Mouse (Mus musculus) neural tube, embryonic 13.5 days (tissue): ENCODE data around the gene Tmem108. TPM values are rescaled to one million over a fixed set of nuclear protein-coding genes. Genes with fewer than 3 reads are reported as not detected.
A peak's percentile ranks its signal among the peaks of the same experiment; 100 is the strongest.

Experiments used
- ATAC-seq: fragments of 200-750 bp; cut with Nextera tagmentation; 2 replicates; pipeline ENCODE4 v1.8.0; 2017; ENCODE audit warnings: low read depth, mild to moderate bottlenecking, moderate TSS enrichment, moderate library complexity
- H3K27ac ChIP-seq: fragments of 300-500 bp; sonication (generic); replicated peaks from 2 replicates; pipeline ENCODE4 v1.5.1; 2015; ENCODE audit warnings: moderate library complexity, mild to moderate bottlenecking, inconsistent platforms
- H3K27me3 ChIP-seq: fragments of 300-500 bp; sonication (generic); 2 replicates; pipeline ENCODE4 v1.6.1; 2015; ENCODE audit warnings: mild to moderate bottlenecking, inconsistent platforms
- H3K36me3 ChIP-seq: fragments of 300-500 bp; sonication (generic); 2 replicates; pipeline ENCODE4 v1.6.1; 2015; ENCODE audit warnings: mild to moderate bottlenecking, inconsistent platforms
- H3K4me1 ChIP-seq: fragments of 300-500 bp; sonication (generic); replicated peaks from 2 replicates; pipeline ENCODE4 v1.6.1; 2015; ENCODE audit warnings: inconsistent platforms
- H3K4me2 ChIP-seq: fragments of 300-500 bp; sonication (generic); 2 replicates; pipeline ENCODE4 v1.6.1; 2015; ENCODE audit warnings: inconsistent platforms, mild to moderate bottlenecking, moderate library complexity
- H3K4me3 ChIP-seq: fragments of 300-500 bp; sonication (generic); 2 replicates; pipeline ENCODE4 v1.5.1; 2015; ENCODE audit warnings: mild to moderate bottlenecking, inconsistent platforms
- H3K9ac ChIP-seq: fragments of 300-500 bp; sonication (generic); 2 replicates; pipeline ENCODE4 v1.6.1; 2015; ENCODE audit warnings: moderate library complexity, mild to moderate bottlenecking, inconsistent platforms
- H3K9me3 ChIP-seq: fragments of 300-500 bp; sonication (generic); 2 replicates; pipeline ENCODE4 v1.6.1; 2016; ENCODE audit warnings: inconsistent platforms
- WGBS: fragments of 180-500 bp; shearing (Covaris S2); methylation state at CpG from one replicate; pipeline ENCODE4 v1.1.7; 2015; 5-methylcytosine and 5-hydroxymethylcytosine counted together
- polyA plus RNA-seq: library from polyadenylated mRNA; unstranded; fragments of >200 nt; fragmentation: Nextera tagmentation; extraction: Ambion mirVana; gene quantifications from 2 replicates; pipeline ENCODE4 v1.2.1, GENCODE M21; 2015

Gene Tmem108
- polyA plus RNA-seq, 1 experiment from 2014 or later, result 24.9 TPM

GRCm38 (mm10) chr9:103594423-103595189, 167.0 kb downstream of the Tmem108 start:
- no peak overlapping the region for H3K9ac ChIP-seq
- H3K27ac ChIP-seq, result peak overlapping the region; percentile 80
- no peaks in the 10 kb centered on the region for H3K36me3 ChIP-seq
- H3K4me3 ChIP-seq, result no peak overlapping the region
- ATAC-seq, result no peak
- WGBS, result 88% methylated on average over 7 of the region's 7 CpGs
- H3K9me3 ChIP-seq, result no peaks in the 10 kb centered on the region
- H3K4me1 ChIP-seq, result peaks cover 28% of the 10 kb centered on the region
- H3K27me3 ChIP-seq, result no peaks in the 10 kb centered on the region
- H3K4me2 ChIP-seq, result no peak overlapping the region

GRCm38 (mm10) chr9:103593079-103593478, 168.6 kb downstream of the Tmem108 start:
- WGBS, result 73% methylated on average over 4 of the region's 4 CpGs
- Histone ChIP-seq H3K27me3 (no peaks in the 10 kb centered on the region), H3K4me2 (no peak overlapping the region), H3K4me3 (no peak overlapping the region), H3K9ac (no peak overlapping the region), H3K4me1 (peaks cover 33% of the 10 kb centered on the region), H3K27ac (no peak overlapping the region), H3K9me3 (no peaks in the 10 kb centered on the region), H3K36me3 (no peaks in the 10 kb centered on the region)
- no peak for ATAC-seq

- 97% methylated on average over 4 of the region's 4 CpGs for WGBS
- H3K4me3 ChIP-seq, result no peak overlapping the region
Observed at GRCm38 (mm10) chr9:103591962-103592361, 169.7 kb downstream of the Tmem108 start.

GRCm38 (mm10) chr9:103590801-103591200, 170.8 kb downstream of the Tmem108 start:
- Histone ChIP-seq H3K36me3 (no peaks in the 10 kb centered on the region), H3K4me3 (no peak overlapping the region), H3K27me3 (no peaks in the 10 kb centered on the region), H3K9ac (no peak overlapping the region), H3K9me3 (no peaks in the 10 kb centered on the region), H3K4me1 (peaks cover 31% of the 10 kb centered on the region), H3K4me2 (no peak overlapping the region), H3K27ac (no peak overlapping the region)
- ATAC-seq, result no peak
- WGBS, result 91% methylated on average over 5 of the region's 5 CpGs

More at GRCm38 (mm10) chr9:103591962-103592361, 169.7 kb downstream of the Tmem108 start:
- Histone ChIP-seq H3K36me3 (no peaks in the 10 kb centered on the region), H3K4me2 (no peak overlapping the region), H3K9ac (no peak overlapping the region), H3K27ac (no peak overlapping the region), H3K27me3 (no peaks in the 10 kb centered on the region), H3K4me1 (peaks cover 37% of the 10 kb centered on the region), H3K9me3 (no peaks in the 10 kb centered on the region)
- no peak for ATAC-seq

- H3K9ac ChIP-seq, result 0 out of 2 replicates have a peak overlapping the region, but pooled peaks have one; percentile 5
- H3K9me3 ChIP-seq, result no peaks in the 10 kb centered on the region
- no peaks in the 10 kb centered on the region for H3K27me3 ChIP-seq
- no peak overlapping the region for H3K4me2 ChIP-seq
- peak; percentile 83 for ATAC-seq
- WGBS, result 34% methylated on average over 4 of the region's 4 CpGs
- H3K4me1 ChIP-seq, result peaks cover 29% of the 10 kb centered on the region
- peak overlapping the region; percentile 19; the same call in 1 of the 2 replicates for H3K27ac ChIP-seq
- H3K4me3 ChIP-seq, result no peak overlapping the region
- H3K36me3 ChIP-seq, result no peaks in the 10 kb centered on the region
Observed at GRCm38 (mm10) chr9:103584865-103585264, 176.8 kb downstream of the Tmem108 start.

- Histone ChIP-seq H3K9me3 (no peaks in the 10 kb centered on the region), H3K9ac (no peak overlapping the region), H3K4me3 (no peak overlapping the region), H3K4me2 (no peak overlapping the region), H3K27ac (no peak overlapping the region), H3K36me3 (no peaks in the 10 kb centered on the region), H3K27me3 (no peaks in the 10 kb centered on the region), H3K4me1 (peaks cover 42% of the 10 kb centered on the region)
- no peak for ATAC-seq
- WGBS, result 90% methylated on average over 10 of the region's 10 CpGs
Observed at GRCm38 (mm10) chr9:103582249-103582961, 179.2 kb downstream of the Tmem108 start.

- Histone ChIP-seq H3K9me3 (no peaks in the 10 kb centered on the region), H3K27ac (no peak overlapping the region), H3K4me1 (peaks cover 47% of the 10 kb centered on the region), H3K4me2 (no peak overlapping the region), H3K4me3 (no peak overlapping the region), H3K27me3 (no peaks in the 10 kb centered on the region), H3K9ac (no peak overlapping the region), H3K36me3 (no peaks in the 10 kb centered on the region)
- no peak for ATAC-seq
- 91% methylated on average over 6 of the region's 6 CpGs for WGBS
Observed at GRCm38 (mm10) chr9:103580621-103581020, 181.0 kb downstream of the Tmem108 start.

GRCm38 (mm10) chr9:103580186-103580585, 181.5 kb downstream of the Tmem108 start:
- Histone ChIP-seq H3K27me3 (no peaks in the 10 kb centered on the region), H3K4me3 (no peak overlapping the region), H3K9ac (no peak overlapping the region), H3K4me1 (peaks cover 47% of the 10 kb centered on the region), H3K36me3 (no peaks in the 10 kb centered on the region), H3K4me2 (no peak overlapping the region), H3K9me3 (no peaks in the 10 kb centered on the region), H3K27ac (no peak overlapping the region)
- WGBS, result 93% methylated on average over 4 of the region's 4 CpGs
- ATAC-seq, result no peak

- no peaks in the 10 kb centered on the region for H3K9me3 ChIP-seq
- H3K4me2 ChIP-seq, result no peak overlapping the region
- H3K36me3 ChIP-seq, result no peaks in the 10 kb centered on the region
- H3K9ac ChIP-seq, result no peak overlapping the region
- H3K27me3 ChIP-seq, result no peaks in the 10 kb centered on the region
- no peak for ATAC-seq
- WGBS, result 81% methylated on average over 9 of the region's 9 CpGs
- no peak overlapping the region for H3K27ac ChIP-seq
- peaks cover 47% of the 10 kb centered on the region for H3K4me1 ChIP-seq
- no peak overlapping the region for H3K4me3 ChIP-seq
Observed at GRCm38 (mm10) chr9:103579411-103580026, 182.1 kb downstream of the Tmem108 start.

- Histone ChIP-seq H3K9ac (no peak overlapping the region), H3K27me3 (no peaks in the 10 kb centered on the region), H3K4me3 (no peak overlapping the region), H3K27ac (0 out of 2 replicates have a peak overlapping the region, but pooled peaks have one; percentile 28), H3K4me2 (no peak overlapping the region), H3K9me3 (no peaks in the 10 kb centered on the region), H3K36me3 (no peaks in the 10 kb centered on the region), H3K4me1 (peaks cover 55% of the 10 kb centered on the region)
- WGBS, result 63% methylated on average over 4 of the region's 4 CpGs
- no peak for ATAC-seq
Observed at GRCm38 (mm10) chr9:103577731-103578130, 183.9 kb downstream of the Tmem108 start.

GRCm38 (mm10) chr9:103577181-103577580, 184.5 kb downstream of the Tmem108 start:
- Histone ChIP-seq H3K36me3 (no peaks in the 10 kb centered on the region), H3K4me1 (peaks cover 55% of the 10 kb centered on the region), H3K9ac (no peak overlapping the region), H3K27ac (no peak overlapping the region), H3K27me3 (no peaks in the 10 kb centered on the region), H3K4me3 (no peak overlapping the region), H3K4me2 (no peak overlapping the region), H3K9me3 (no peaks in the 10 kb centered on the region)
- no peak for ATAC-seq
- WGBS, result 85% methylated on average over 5 of the region's 5 CpGs

- ATAC-seq, result no peak
- H3K27ac ChIP-seq, result no peak overlapping the region
- H3K4me2 ChIP-seq, result no peak overlapping the region
- no peak overlapping the region for H3K4me3 ChIP-seq
- no peaks in the 10 kb centered on the region for H3K36me3 ChIP-seq
- no peak overlapping the region for H3K9ac ChIP-seq
- no peaks in the 10 kb centered on the region for H3K9me3 ChIP-seq
- WGBS, result 94% methylated on average over 5 of the region's 5 CpGs
- peaks cover 59% of the 10 kb centered on the region for H3K4me1 ChIP-seq
- H3K27me3 ChIP-seq, result no peaks in the 10 kb centered on the region
Observed at GRCm38 (mm10) chr9:103575901-103576300, 185.7 kb downstream of the Tmem108 start.
